Mouse (Mus musculus) limb, embryonic 13.5 days (tissue): ENCODE results near the gene Krt87. TPM values are rescaled to one million over a fixed set of nuclear protein-coding genes. Genes with fewer than 3 reads are reported as not detected.

Experiments used
- ATAC-seq: fragments of 200-750 bp; cut with Nextera tagmentation; 2 replicates; pipeline ENCODE4 v1.8.0; 2017; ENCODE audit warnings: low read depth, moderate number of reproducible peaks, moderate TSS enrichment; ENCODE audit not compliant: low FRiP score
- H3K27ac ChIP-seq: fragments of 300-500 bp; sonication (generic); 2 replicates; pipeline ENCODE4 v1.5.1; 2015; ENCODE audit warnings: inconsistent platforms, mild to moderate bottlenecking, moderate library complexity
- H3K27me3 ChIP-seq: fragments of 300-500 bp; sonication (generic); 2 replicates; pipeline ENCODE4 v1.6.1; 2015; ENCODE audit warnings: mild to moderate bottlenecking, inconsistent platforms
- H3K36me3 ChIP-seq: fragments of 300-500 bp; sonication (generic); 2 replicates; pipeline ENCODE4 v1.6.1; 2015; ENCODE audit warnings: inconsistent platforms, mild to moderate bottlenecking, moderate library complexity
- H3K4me1 ChIP-seq: fragments of 300-500 bp; sonication (generic); 2 replicates; pipeline ENCODE4 v1.6.1; 2015; ENCODE audit warnings: inconsistent platforms
- H3K4me2 ChIP-seq: fragments of 300-500 bp; sonication (generic); replicated peaks from 2 replicates; pipeline ENCODE4 v1.6.1; 2015; ENCODE audit warnings: inconsistent platforms, mild to moderate bottlenecking, moderate library complexity
- H3K4me3 ChIP-seq: fragments of 300-500 bp; sonication (generic); 2 replicates; pipeline ENCODE4 v1.5.1; 2015; ENCODE audit warnings: moderate library complexity, mild to moderate bottlenecking, inconsistent platforms
- H3K9ac ChIP-seq: fragments of 300-500 bp; sonication (generic); 2 replicates; pipeline ENCODE4 v1.6.1; 2015; ENCODE audit warnings: mild to moderate bottlenecking, inconsistent platforms
- H3K9me3 ChIP-seq: fragments of 300-500 bp; sonication (generic); 2 replicates; pipeline ENCODE4 v1.6.1; 2016; ENCODE audit warnings: inconsistent platforms
- WGBS: fragments of 180-500 bp; shearing (Covaris S2); methylation state at CpG from one replicate; pipeline ENCODE4 v1.1.7; 2015; 5-methylcytosine and 5-hydroxymethylcytosine counted together
- polyA plus RNA-seq: library from polyadenylated mRNA; unstranded; fragments of >200 nt; fragmentation: Nextera tagmentation; extraction: Ambion mirVana; gene quantifications from 2 replicates; pipeline ENCODE4 v1.2.1, GENCODE M21; 2015

Krt87 gene
- polyA plus RNA-seq, 1 experiment from 2014 or later = 1.3 TPM

DNA sequence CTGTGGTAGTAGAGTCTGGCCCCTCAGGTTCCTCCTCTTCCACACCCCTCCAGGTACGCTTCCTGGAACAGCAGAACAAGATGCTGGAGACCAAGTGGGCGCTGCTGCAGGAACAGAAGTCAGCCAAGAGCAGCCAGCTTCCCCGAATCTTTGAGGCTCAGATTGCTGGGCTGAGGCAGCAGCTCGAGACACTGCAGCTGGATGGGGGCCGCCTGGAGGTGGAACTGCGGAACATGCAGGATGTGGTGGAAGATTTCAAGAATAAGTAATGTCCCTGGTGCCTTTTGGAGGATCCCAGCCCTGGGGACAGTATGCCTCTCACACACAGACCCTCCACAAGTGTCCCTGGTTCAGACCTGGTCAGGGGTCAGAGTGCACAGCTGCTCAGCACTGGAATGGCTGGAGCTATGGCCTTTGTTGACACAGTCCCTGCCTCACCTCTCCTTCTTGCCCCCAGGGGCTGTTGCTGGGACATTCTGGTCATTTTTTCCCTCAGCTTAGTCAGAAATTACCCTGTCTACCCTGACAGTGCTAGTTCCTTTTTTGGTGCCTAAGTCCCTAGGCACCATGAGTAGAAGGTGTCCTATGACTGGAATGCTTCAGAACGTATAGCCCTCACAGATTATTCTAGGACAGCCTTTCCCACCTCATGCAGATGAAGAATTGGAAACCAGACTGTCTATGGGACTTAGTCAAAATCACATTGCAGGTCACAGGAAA is 24.5 kb downstream of the Krt87 start:
- Histone ChIP-seq H3K27me3 (peaks cover 38% of the 10 kb centered on the region), H3K9me3 (no peaks in the 10 kb centered on the region), H3K4me2 (no peak overlapping the region), H3K27ac (no peak overlapping the region), H3K9ac (no peak overlapping the region), H3K4me1 (peaks cover 35% of the 10 kb centered on the region), H3K4me3 (no peak overlapping the region), H3K36me3 (no peaks in the 10 kb centered on the region)
- WGBS = 40% methylated on average over 7 of the region's 7 CpGs
- ATAC-seq = no peak

DNA sequence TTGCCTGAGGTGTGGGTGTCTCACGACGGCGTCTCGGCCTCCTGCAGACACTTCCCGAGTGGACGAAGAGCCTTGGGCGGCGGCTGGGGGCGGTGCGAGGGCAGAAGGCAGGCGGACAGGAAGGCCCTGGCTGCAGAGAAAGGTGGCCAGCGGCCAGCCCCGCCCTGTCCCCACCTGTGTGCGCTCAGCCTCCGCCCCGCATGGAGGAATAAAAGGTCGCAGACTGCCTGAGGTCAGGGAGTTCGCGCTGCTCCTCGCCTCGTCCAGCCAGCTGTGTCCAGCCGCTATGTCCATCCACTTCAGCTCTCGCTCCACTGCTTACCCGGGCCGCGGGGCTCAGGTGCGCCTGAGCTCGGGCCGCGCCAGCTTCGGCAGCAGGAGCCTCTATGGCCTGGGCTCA is 26.4 kb downstream of the Krt87 start:
- Histone ChIP-seq H3K27me3 (peaks cover 38% of the 10 kb centered on the region), H3K36me3 (no peaks in the 10 kb centered on the region), H3K4me1 (peaks cover 35% of the 10 kb centered on the region), H3K9ac (peak overlapping the region; percentile 39; the same call in 1 of the 2 replicates), H3K4me3 (peak overlapping the region; percentile 22), H3K27ac (no peak overlapping the region), H3K4me2 (peak overlapping the region; percentile 47), H3K9me3 (no peaks in the 10 kb centered on the region)
- 24% methylated on average over 31 of the region's 31 CpGs for WGBS
- ATAC-seq = no peak

DNA sequence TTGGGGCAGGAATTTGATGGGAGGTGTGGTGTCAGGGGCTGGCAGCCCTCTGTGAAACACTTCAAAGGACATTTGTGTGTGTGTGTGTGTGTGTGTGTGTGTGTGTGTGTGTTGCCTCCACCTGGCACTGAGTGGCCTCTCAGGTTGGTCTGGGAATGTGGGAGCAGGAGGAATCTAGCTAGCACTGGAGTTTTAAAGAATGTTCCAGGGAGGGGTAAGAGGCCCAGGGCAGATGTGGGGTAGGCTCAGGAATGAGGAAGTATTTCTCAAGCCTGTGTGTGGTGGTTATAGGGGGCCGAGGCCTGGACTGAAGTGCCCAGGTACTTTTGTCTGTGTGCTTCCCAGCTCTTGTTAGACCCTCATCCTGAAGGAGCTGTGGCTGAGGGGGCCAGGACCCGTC is 27.8 kb downstream of the Krt87 start, which contains the start of gene Krt7:
Gene Krt7 (plus strand): TSS at position 269 of the 400 bp plus-strand sequence.
- Histone ChIP-seq H3K4me3 (no peak within 1 kb of the TSS), H3K9ac (no peak within 1 kb of the TSS), H3K27me3 (peaks cover 38% of the 10 kb centered on the region), H3K4me2 (peak within 1 kb of the TSS; percentile 47), H3K36me3 (no peaks in the 10 kb centered on the region), H3K27ac (peak within 1 kb of the TSS; percentile 11; the same call in 1 of the 2 replicates), H3K9me3 (no peaks in the 10 kb centered on the region), H3K4me1 (peaks cover 35% of the 10 kb centered on the region)
- 35% methylated on average over 2 of the region's 2 CpGs for WGBS
- ATAC-seq = peak; percentile 46; the same call in 1 of the 2 replicates

DNA sequence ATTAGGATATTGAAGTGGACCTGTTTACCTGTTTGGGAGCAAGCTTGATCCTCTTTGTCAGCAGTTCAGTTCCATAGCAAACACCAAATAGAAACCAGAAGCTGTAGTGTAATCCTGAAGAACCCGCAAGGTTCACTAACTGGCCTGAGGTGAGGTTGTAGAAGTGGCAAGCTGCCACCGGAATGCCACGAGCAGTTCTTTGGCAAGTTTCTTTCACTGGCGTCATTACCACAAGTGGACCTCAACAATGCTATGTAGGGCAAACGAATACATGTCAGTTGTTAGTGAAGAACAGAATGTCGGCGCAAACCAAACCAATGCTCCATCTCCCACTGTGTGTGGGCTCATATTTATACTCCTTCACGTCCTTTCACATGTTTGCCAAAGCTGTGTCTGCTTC is 40.3 kb downstream of the Krt87 start:
- 80% methylated on average over 8 of the region's 8 CpGs for WGBS
- H3K27ac ChIP-seq = no peak overlapping the region
- no peak overlapping the region for H3K4me2 ChIP-seq
- no peaks in the 10 kb centered on the region for H3K9me3 ChIP-seq
- H3K4me1 ChIP-seq = peaks cover 16% of the 10 kb centered on the region
- H3K36me3 ChIP-seq = no peaks in the 10 kb centered on the region
- H3K4me3 ChIP-seq = no peak overlapping the region
- no peaks in the 10 kb centered on the region for H3K27me3 ChIP-seq
- ATAC-seq = no peak
- H3K9ac ChIP-seq = no peak overlapping the region

DNA sequence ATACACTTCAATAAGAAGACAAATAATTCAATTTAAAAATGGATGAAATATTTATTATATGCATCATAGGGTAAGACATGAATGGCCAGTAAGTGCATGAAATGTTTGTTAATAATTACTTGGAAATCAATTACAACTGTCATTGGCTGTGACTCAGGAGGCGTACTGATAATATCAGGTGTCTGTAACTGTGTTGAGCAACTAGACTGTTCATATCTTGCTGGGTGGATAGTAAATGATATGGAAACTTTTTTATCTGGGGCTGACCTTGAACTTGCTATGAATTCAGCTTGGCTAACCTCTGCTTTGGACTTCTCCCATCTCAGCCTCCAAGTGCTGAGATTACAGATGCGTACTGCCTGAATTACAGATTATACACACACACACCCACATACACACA is 40.9 kb downstream of the Krt87 start:
- H3K27ac ChIP-seq = no peak overlapping the region
- peaks cover 16% of the 10 kb centered on the region for H3K4me1 ChIP-seq
- no peak overlapping the region for H3K9ac ChIP-seq
- ATAC-seq = no peak
- H3K9me3 ChIP-seq = no peaks in the 10 kb centered on the region
- no peaks in the 10 kb centered on the region for H3K27me3 ChIP-seq
- 87% methylated on average over 2 of the region's 2 CpGs for WGBS
- no peaks in the 10 kb centered on the region for H3K36me3 ChIP-seq
- H3K4me3 ChIP-seq = no peak overlapping the region
- H3K4me2 ChIP-seq = no peak overlapping the region

DNA sequence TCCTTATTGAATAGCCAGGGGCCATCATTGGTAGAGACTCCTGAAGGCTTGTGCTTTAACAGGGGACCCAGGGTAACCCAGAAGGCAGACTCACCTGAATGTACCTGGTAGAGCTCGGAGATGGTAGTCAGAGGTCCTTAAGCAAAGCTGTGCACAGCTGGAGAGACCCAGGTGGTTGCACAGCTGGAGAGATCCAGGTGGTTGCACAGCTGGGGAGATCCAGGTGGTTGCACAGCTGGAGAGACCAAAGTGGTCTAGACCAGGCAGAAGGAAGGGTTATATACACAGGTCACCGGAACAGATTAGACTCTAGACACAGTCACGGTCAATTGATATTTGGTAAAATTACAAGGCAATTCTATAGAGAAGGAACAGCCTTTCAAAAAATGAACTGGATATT is 41.7 kb downstream of the Krt87 start:
- Histone ChIP-seq H3K27me3 (no peaks in the 10 kb centered on the region), H3K4me3 (no peak overlapping the region), H3K36me3 (no peaks in the 10 kb centered on the region), H3K27ac (peak overlapping the region; percentile 28; the same call in 1 of the 2 replicates), H3K4me1 (peaks cover 16% of the 10 kb centered on the region), H3K4me2 (peak overlapping the region; percentile 30; the same call in 1 of the 2 replicates), H3K9ac (no peak overlapping the region), H3K9me3 (no peaks in the 10 kb centered on the region)
- WGBS = 51% methylated on average over 3 of the region's 3 CpGs
- ATAC-seq = no peak

DNA sequence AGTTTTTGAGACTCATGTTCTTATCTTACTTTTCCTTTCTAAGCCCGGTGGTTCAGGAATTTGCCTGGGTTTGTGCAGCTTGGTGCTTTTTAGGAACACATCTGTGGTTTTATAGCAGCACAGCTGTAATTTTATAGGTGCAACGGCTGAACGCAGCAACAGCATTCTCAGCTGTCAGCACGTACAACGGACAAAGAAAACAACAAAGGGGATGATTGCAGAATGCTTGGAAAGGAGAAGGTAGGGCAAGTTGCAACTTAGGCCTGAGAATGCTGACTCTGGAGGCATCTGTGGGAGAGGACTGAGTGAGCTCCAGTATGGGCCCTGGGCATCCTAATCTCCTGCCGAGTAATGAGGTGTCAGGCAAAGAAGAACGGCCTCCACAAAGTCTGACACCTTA is 42.1 kb downstream of the Krt87 start:
- Histone ChIP-seq H3K4me1 (peaks cover 16% of the 10 kb centered on the region), H3K27ac (peak overlapping the region; percentile 28; the same call in 1 of the 2 replicates), H3K4me3 (no peak overlapping the region), H3K9me3 (no peaks in the 10 kb centered on the region), H3K36me3 (no peaks in the 10 kb centered on the region), H3K9ac (no peak overlapping the region), H3K27me3 (no peaks in the 10 kb centered on the region), H3K4me2 (peak overlapping the region; percentile 30; the same call in 1 of the 2 replicates)
- WGBS = 5% methylated on average over 7 of the region's 7 CpGs
- ATAC-seq = peak; percentile 44; the same call in 1 of the 2 replicates

DNA sequence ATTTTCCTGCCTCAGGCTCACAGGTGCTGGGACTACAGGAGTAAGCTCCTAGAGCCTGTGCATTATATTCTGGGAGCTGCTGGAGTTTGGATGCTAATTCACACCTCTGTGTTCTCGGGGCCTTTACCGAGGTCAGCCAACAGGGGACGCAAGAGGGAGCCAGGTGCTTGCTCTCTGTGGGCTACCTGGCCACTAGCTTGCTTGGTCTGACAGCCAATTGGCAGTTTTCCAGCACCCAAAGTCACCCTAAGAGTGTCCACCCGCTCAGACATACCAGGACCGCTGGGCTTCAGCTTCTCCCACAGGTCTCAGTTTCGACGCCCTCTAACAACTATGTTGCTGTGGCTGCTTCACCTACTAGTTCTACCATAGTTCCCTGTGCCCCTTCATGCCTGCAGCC is 43.7 kb downstream of the Krt87 start:
- Histone ChIP-seq H3K27ac (no peak overlapping the region), H3K27me3 (no peaks in the 10 kb centered on the region), H3K4me2 (no peak overlapping the region), H3K9me3 (no peaks in the 10 kb centered on the region), H3K36me3 (no peaks in the 10 kb centered on the region), H3K4me1 (peaks cover 16% of the 10 kb centered on the region), H3K9ac (no peak overlapping the region), H3K4me3 (no peak overlapping the region)
- no peak for ATAC-seq
- WGBS = 62% methylated on average over 7 of the region's 7 CpGs

DNA sequence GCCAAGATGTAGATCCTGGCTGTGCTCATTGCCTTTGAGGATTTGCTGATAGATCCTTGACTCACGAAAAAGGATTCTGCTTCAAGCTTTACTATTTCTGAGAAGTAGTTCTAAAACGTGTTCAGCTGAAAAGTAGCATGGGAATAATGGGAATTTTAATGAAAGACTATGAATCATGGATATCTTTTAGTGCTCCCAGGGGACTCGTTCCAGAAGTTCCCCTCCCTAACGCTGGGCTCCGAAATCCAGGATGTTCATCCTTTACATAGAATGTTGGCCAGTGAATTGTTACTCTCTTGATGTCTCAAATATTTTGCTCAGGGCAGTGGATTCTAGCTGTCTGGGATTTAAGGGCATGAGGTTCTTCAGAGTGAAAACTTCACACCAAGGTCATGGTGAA is 46.4 kb downstream of the Krt87 start:
- Histone ChIP-seq H3K9ac (no peak overlapping the region), H3K27me3 (no peaks in the 10 kb centered on the region), H3K9me3 (no peaks in the 10 kb centered on the region), H3K4me2 (no peak overlapping the region), H3K4me3 (no peak overlapping the region), H3K36me3 (no peaks in the 10 kb centered on the region), H3K4me1 (peaks cover 22% of the 10 kb centered on the region), H3K27ac (no peak overlapping the region)
- WGBS = 60% methylated on average over 5 of the region's 5 CpGs
- no peak for ATAC-seq

DNA sequence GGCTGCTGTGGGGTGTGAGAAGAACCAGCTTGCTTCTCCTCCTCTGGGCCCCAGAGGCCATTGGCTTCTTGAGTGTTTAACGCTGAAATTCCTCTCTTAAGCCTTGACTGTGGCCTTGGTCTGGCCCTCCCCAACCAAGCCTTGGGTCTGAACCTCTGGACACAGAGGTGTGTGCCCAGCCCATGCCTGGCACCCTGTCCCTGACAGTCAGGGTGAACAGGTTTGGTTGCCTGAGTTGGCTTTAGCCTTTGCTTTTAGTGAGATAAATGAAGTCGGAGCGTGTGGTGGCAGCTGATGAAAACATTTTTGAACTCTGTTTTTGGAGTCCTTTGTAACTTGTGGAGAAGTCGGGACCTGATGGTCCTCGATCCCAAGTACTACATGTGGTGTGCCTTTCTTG is 48.4 kb downstream of the Krt87 start:
- H3K27ac ChIP-seq = no peak overlapping the region
- H3K27me3 ChIP-seq = no peaks in the 10 kb centered on the region
- WGBS = 83% methylated on average over 5 of the region's 5 CpGs
- ATAC-seq = no peak
- H3K36me3 ChIP-seq = no peaks in the 10 kb centered on the region
- H3K4me1 ChIP-seq = 0 out of 2 replicates have a peak, but pooled peaks cover 6% of the 10 kb centered on the region
- no peak overlapping the region for H3K4me2 ChIP-seq
- H3K9me3 ChIP-seq = no peaks in the 10 kb centered on the region
- no peak overlapping the region for H3K4me3 ChIP-seq
- no peak overlapping the region for H3K9ac ChIP-seq

DNA sequence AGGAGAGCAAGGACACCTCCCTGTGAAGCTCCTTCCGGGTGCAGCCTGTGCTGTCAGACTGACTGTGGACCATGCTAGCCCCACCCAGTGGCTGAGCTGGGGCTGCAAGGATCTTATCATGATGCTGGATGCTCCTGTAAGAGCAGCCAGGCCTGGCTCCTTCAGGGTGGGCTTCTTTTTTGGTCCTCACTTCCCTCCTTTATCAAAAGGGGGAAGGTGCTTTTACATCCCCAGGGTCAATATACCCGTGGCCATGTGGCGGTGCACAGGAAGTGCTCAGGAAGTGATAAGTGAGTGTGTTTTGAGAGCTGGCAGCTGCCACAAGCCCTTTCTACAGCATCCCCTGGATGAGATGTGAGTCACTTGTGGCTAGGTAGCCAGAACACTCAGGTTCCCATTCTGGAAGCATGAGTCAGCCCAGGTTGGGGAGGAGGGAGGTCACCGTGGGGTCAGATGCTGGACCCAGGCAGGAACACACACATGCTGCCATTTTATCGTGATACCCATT is 50.5 kb downstream of the Krt87 start:
- Histone ChIP-seq H3K4me1 (0 out of 2 replicates have a peak, but pooled peaks cover 6% of the 10 kb centered on the region), H3K27me3 (no peaks in the 10 kb centered on the region), H3K4me2 (no peak overlapping the region), H3K9me3 (no peaks in the 10 kb centered on the region), H3K36me3 (no peaks in the 10 kb centered on the region), H3K9ac (no peak overlapping the region), H3K4me3 (no peak overlapping the region), H3K27ac (no peak overlapping the region)
- WGBS = 45% methylated on average over 5 of the region's 5 CpGs
- ATAC-seq = no peak

DNA sequence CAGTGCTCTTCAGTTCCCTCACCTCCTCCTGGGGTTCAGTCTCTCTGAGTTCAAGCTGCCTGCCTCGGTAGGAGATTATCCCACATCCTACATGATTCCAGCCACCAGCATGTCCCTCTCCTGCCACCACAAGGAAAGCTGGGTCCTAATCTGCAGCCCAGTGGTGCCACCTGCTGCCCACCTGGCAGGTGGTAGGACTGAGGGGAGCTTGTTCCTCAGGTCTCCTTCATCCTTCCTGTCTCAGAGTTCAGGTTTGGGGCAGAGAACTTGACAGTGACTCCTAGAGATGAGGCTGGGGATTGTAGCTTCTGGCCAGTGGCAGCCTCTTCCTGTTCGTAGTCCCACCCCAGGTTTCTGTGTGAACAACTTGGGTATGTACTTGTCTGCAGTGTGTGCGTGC is 51.4 kb downstream of the Krt87 start:
- no peak overlapping the region for H3K4me2 ChIP-seq
- WGBS = 58% methylated on average over 3 of the region's 3 CpGs
- no peaks in the 10 kb centered on the region for H3K27me3 ChIP-seq
- no peak overlapping the region for H3K27ac ChIP-seq
- H3K4me3 ChIP-seq = no peak overlapping the region
- no peak overlapping the region for H3K9ac ChIP-seq
- H3K36me3 ChIP-seq = no peaks in the 10 kb centered on the region
- H3K9me3 ChIP-seq = no peaks in the 10 kb centered on the region
- no peak for ATAC-seq
- 0 out of 2 replicates have a peak, but pooled peaks cover 6% of the 10 kb centered on the region for H3K4me1 ChIP-seq
